Mouse (Mus musculus): ENCODE measurements around the gene A630095N17Rik.
A peak's percentile ranks its signal among the peaks of the same experiment; 100 is the strongest.
"Not testable (repeated sequence)": the region's sequence is repeated elsewhere in the genome, so short reads cannot be mapped to it uniquely, and the experiment has no call there.

The A630095N17Rik gene

GRCm38 (mm10) chr1:75243411-75243810 is 11.5 kb upstream of the A630095N17Rik start:
- no peak for DNase-seq (ENCODE audit: low spot score)

- no peak for DNase-seq (ENCODE audit: low spot score)
Observed at GRCm38 (mm10) chr1:75239591-75239990, 7.7 kb upstream of the A630095N17Rik start.

GRCm38 (mm10) chr1:75236117-75237050 is 4.5 kb upstream of the A630095N17Rik start, which contains the start of gene Dnajb2:
Gene Dnajb2 (plus strand): TSS chr1:75236406.
- peak; percentile 86 for DNase-seq (ENCODE audit: low spot score)

DNA sequence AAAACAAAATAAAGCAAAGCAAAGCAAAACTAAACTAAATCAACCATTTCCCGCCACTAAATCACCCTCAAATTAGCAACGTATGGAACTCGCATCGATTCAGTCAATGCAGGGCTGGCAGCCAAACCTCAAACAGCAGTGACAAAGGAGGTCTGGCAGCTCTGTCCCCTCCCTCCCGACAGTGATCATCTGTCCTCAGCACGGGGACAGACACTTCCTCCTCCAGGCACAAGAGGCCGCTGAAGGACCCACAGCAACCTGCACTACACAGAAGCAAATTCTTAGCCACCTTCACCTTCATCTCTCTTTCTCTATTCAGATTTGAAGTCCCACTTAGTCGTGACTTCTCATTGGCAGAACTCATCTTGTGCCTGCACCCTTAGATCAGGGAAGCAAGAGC is 2.7 kb upstream of the A630095N17Rik start:
- peak; percentile 58 for DNase-seq (ENCODE audit: low spot score)

GRCm38 (mm10) chr1:75232489-75232888 is 587 bp upstream of the A630095N17Rik start:
- not testable (repeated sequence) for DNase-seq (ENCODE audit: low spot score)

DNA sequence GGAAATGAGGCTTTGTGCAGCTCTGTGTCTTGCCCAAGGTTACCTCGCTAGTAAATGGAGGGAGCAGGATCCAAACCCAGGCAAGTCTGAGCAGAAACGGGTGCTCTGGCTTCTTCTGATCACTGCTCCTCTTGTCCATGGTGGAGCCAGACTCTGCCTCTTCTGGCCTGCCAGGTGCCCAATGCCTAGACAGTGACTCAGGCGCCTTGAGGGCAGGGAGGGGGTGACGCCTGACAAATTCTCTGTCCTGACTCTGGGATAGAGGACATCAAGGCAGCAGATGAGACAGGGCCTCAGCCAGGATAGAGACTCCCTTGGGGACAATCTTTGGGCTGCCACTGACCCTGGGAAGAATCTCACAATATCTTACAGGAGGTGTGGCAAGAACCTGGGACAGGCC is 678 bp downstream of the A630095N17Rik start:
- DNase-seq (ENCODE audit: low spot score), result no peak

DNA sequence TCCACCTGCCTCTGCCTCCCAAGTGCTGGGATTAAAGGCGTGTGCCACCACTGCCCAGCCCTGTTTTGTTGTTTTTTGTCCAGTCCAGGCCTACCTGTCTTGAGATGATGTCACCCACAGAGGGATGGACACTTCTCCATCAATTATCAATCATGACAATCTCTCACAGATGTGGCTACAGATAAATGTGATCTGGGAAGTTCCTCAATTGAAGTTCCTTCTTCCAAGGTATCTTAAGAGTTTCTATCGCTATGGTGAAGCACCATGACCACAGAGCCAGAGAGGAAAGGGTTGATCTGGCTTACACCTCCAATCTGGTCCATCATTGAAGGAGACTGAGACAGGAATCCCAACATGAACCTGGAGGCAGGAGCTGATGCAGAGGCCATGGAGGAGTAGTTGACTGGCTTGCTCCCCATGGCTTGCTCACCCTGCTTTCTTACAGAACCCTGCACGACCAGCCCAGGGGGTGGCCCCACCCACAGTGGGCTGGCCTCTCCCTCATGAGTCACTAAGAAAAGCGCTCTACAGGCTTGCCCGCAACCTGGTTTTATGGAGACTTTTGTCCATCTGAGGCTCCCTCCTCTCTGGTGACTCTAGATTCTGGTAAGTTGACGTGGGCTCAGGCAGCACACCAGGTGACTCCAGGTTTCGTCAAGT is 1.4 kb downstream of the A630095N17Rik start:
- DNase-seq (ENCODE audit: low spot score), result no peak

- peak; percentile 38 for DNase-seq (ENCODE audit: low spot score)
Observed at GRCm38 (mm10) chr1:75229158-75229557, 2.7 kb downstream of the A630095N17Rik start.

GRCm38 (mm10) chr1:75227653-75228052 is 4.2 kb downstream of the A630095N17Rik start:
- DNase-seq (ENCODE audit: low spot score), result no peak

GRCm38 (mm10) chr1:75226138-75226537 is 5.8 kb downstream of the A630095N17Rik start:
- no peak for DNase-seq (ENCODE audit: low spot score)

- no peak for DNase-seq (ENCODE audit: low spot score)
Observed at GRCm38 (mm10) chr1:75225473-75225872, 6.4 kb downstream of the A630095N17Rik start.

DNA sequence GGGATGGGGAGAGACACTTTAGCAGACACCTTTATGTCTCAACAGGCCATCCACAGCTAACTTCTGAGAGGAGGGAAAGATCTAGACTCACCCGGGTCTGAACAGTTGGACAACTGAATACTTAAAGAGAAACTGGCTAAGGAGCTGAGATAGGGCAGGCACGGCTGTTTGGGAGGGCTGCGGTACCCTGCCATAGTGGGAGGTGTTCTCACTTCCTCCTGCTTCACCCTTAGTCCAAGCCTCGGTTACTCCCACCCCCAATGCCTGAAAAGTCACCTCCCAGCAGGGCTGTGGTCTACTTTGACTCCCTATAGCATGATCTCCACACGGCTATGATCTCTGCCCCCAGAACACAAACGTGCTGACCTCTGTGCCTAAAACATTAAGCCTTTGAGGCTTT is 8.4 kb downstream of the A630095N17Rik start:
- no peak for DNase-seq (ENCODE audit: low spot score)

GRCm38 (mm10) chr1:75222926-75223325 is 9.0 kb downstream of the A630095N17Rik start:
- no peak for DNase-seq (ENCODE audit: low spot score)

- no peak for DNase-seq (ENCODE audit: low spot score)
Observed at GRCm38 (mm10) chr1:75221538-75221937, 10.4 kb downstream of the A630095N17Rik start.

- no peak for DNase-seq (ENCODE audit: low spot score)
Observed at GRCm38 (mm10) chr1:75219531-75219930, 12.4 kb downstream of the A630095N17Rik start, which contains the start of gene Tuba4a. Gene Tuba4a (minus strand): TSS chr1:75219865.

GRCm38 (mm10) chr1:75219078-75219477 is 12.8 kb downstream of the A630095N17Rik start:
- DNase-seq (ENCODE audit: low spot score), result peak; percentile 87

- DNase-seq (ENCODE audit: low spot score), result peak; percentile 57
Observed at GRCm38 (mm10) chr1:75218227-75219001, 13.5 kb downstream of the A630095N17Rik start.

GRCm38 (mm10) chr1:75217893-75218226 is 14.0 kb downstream of the A630095N17Rik start:
- no peak for DNase-seq (ENCODE audit: low spot score)

DNA sequence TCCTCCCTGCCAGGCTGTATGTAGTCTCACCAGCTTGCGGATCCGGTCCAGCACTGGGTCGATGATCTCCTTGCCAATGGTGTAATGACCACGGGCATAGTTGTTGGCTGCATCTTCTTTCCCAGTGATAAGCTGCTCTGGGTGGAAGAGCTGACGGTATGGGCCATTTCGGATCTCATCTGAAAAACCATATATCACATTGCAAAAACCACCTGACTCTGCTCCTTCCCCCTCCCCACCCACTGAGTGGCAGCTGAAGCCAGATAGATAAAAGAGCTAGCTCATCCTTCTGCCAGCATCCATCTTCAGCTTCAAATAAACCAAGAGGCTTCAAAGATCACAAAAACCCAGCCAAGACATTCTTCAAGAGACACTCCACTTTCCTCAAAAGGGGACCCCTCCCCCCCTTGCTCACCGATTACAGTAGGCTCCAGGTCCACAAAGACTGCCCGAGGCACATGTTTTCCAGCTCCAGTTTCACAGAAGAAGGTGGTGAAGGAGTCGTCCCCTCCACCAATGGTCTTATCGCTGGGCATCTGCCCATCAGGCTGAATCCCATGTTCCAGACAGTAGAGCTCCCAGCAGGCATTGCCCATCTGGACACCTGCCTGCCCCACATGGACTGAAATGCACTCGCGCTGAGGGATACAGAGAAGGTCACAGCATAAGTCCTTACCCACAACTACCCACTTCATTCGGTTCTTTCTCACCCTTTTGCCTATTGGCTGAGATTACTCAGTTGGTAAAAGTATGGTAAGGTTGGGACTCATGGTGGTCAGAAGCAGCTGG is 14.9 kb downstream of the A630095N17Rik start:
- no peak for DNase-seq (ENCODE audit: low spot score)

DNA sequence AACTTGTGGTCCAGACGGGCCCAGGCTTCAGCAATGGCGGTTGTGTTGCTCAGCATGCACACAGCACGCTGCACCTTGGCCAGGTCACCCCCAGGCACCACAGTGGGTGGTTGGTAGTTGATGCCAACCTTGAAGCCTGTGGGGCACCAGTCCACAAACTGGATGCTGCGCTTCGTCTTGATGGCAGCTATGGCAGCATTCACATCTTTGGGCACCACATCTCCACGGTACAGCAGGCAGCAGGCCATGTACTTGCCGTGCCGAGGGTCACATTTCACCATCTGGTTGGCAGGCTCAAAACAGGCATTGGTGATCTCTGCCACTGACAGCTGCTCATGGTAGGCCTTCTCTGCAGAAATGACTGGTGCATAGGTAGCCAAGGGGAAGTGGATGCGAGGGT is 16.1 kb downstream of the A630095N17Rik start:
- DNase-seq (ENCODE audit: low spot score), result no peak

DNA sequence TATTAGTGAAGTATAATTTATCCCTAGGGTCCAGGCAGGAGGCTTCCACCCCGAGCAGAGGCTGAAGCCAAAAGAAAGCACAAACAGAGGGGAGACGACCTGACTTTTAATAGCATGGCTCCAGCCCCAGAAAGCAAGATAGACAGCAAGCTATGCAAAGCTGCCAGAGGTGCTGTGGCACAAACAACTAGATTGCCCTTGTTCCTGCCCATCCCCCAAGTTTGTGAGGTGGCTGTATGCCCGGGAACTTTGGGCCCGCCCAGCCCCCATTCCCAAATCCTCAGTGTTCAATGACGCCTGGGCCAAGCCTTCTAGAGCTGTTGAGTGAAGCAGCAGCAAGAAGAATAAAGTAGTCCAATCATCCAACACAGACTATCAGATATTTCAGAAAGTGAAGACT is 17.0 kb downstream of the A630095N17Rik start:
- DNase-seq (ENCODE audit: low spot score), result no peak

Measured in c-Kit-positive CD71-positive TER-119-positive erythroid progenitor cells, embryonic 14.5 days (primary cell).